Mouse (Mus musculus) brown adipose tissue, adult 24 weeks (tissue): ENCODE measurements at regions not wholly inside any gene's neighbourhood (a gene's known extent, or its start where the extent isn't known, plus 50 kb on each side); places are given as distances from the start of the nearest gene placed in this dataset.

Experiments
- H3K27ac ChIP-seq: fragments of 200-500 bp; replicated peaks from 2 replicates; pipeline ENCODE4 v1.5.1; 2012; ENCODE audit warnings: low read depth, mild to moderate bottlenecking, low read length
- H3K4me1 ChIP-seq: fragments of 200-500 bp; 2 replicates; pipeline ENCODE4 v1.6.1; 2012; ENCODE audit warnings: low read length, mixed read lengths; ENCODE audit not compliant: control insufficient read depth, insufficient read depth, insufficient read length
- H3K4me3 ChIP-seq: fragments of 200-500 bp; 2 replicates; pipeline ENCODE4 v1.5.1; 2012; ENCODE audit warnings: low read depth, mild to moderate bottlenecking, low read length, moderate library complexity; ENCODE audit not compliant: insufficient read depth

- Histone ChIP-seq H3K4me3 (no peak overlapping the region), H3K27ac (no peak overlapping the region), H3K4me1 (no peaks in the 10 kb centered on the region)
Observed at GRCm38 (mm10) chr1:193567217-193567616, 197.1 kb upstream of the Camk1g start.

DNA sequence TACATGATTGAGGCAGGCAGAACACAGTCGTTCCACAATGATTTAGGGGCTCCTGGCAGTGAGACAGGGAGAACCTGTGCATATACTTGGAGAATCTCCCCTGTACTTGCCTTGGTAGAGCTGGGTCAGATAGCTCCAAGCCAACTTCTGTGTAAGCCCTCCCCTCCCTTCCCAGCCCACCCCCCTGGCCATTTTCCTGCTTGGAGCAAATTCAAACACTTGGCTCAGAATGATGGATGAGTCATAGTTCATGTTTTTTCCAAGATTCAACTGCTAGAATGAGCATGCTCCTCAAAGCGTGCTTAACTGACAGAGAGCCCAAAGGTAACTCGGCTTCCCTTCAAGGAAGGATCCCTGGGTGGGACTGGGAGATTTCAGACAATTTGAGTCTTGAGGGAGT lies 194.1 kb upstream of the Camk1g start:
- no peaks in the 10 kb centered on the region for H3K4me1 ChIP-seq
- H3K4me3 ChIP-seq = no peak overlapping the region
- no peak overlapping the region for H3K27ac ChIP-seq

DNA sequence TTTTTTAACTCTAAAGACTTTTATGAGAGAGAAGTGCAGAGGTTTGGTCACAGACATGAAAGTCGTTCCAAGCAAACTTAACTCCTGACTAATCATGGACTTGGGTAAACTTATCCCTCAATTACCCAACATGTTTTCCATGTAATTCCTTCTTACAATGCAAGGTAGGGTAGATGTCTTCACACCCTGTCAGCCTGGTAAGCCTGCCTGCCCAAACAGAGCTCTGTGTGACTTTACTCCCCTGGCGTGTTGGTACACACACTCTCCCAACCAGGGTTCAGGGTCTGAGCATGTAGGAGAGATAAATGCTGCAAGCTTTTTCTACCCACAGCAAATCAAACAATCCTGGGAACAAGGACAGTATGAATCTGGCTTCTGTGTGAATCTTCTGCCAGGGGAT lies 192.1 kb upstream of the Camk1g start:
- Histone ChIP-seq H3K27ac (no peak overlapping the region), H3K4me3 (no peak overlapping the region), H3K4me1 (no peaks in the 10 kb centered on the region)

DNA sequence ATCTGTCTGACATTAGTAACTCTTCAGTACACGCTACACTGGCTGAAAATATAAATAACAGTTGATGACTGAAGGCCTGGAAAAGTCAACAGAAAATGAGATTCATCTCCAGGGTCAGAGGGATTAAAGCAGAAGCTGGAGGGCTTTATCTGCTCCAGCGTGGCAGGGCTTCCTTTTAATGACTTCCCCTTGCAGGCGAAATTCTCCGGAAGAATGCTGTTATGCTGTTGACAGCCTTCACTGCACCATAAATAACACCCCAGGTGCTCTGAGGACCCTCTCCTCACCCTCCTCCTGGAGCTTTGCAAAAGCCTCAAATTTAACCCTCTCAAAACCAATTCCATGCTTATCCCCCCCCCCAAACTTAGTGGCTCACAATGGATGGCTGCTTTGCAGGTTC lies 188.0 kb upstream of the Camk1g start:
- H3K27ac ChIP-seq = no peak overlapping the region
- H3K4me3 ChIP-seq = no peak overlapping the region
- H3K4me1 ChIP-seq = no peaks in the 10 kb centered on the region

- Histone ChIP-seq H3K4me1 (no peaks in the 10 kb centered on the region), H3K27ac (no peak overlapping the region), H3K4me3 (no peak overlapping the region)
Observed at GRCm38 (mm10) chr1:193554731-193555130, 184.6 kb upstream of the Camk1g start.

GRCm38 (mm10) chr1:193552348-193552747 lies 182.2 kb upstream of the Camk1g start:
- H3K4me1 ChIP-seq = no peaks in the 10 kb centered on the region
- H3K27ac ChIP-seq = no peak overlapping the region
- H3K4me3 ChIP-seq = no peak overlapping the region

GRCm38 (mm10) chr1:193551340-193551739 lies 181.2 kb upstream of the Camk1g start:
- Histone ChIP-seq H3K27ac (no peak overlapping the region), H3K4me1 (no peaks in the 10 kb centered on the region), H3K4me3 (no peak overlapping the region)

- Histone ChIP-seq H3K4me1 (no peaks in the 10 kb centered on the region), H3K27ac (no peak overlapping the region), H3K4me3 (no peak overlapping the region)
Observed at GRCm38 (mm10) chr1:193550761-193551160, 180.7 kb upstream of the Camk1g start.

DNA sequence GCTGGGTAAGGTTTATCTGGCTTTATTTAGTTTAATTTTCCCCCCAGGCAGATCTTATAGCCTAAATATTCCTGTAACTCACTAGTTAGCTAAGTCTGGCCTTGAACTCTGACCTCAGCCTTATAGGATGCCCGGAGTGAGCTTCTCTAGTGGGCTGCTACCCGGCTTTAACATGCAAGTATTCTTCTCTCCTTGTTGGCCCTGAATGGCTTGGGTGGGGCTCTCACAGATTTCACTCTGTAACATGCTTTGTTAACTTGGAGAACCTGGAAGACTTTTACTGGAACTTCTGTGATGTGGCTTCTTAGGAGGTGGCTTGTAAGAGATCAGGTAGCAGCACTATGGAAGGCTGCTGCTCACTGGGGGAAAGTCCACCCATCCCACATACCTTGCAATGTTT lies 177.3 kb upstream of the Camk1g start:
- no peaks in the 10 kb centered on the region for H3K4me1 ChIP-seq
- H3K4me3 ChIP-seq = no peak overlapping the region
- H3K27ac ChIP-seq = no peak overlapping the region

DNA sequence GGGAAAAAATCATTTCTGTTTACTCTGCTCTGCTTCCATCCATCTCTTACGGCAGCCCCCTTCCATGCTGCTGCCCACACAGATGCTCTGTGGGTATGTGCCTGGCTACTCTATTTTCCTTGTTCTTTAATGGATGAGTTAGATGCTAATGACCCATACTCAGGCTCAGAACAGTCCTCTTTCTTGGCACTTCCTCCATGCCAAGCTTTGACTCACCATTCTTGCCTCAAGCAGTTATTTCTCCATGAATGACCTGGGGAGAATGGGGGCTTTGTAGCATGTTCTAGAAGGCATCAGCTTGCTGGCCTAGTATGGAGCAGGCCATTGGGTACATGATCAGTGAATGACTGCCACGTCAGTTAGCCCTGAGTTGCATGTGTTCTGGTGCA lies 175.9 kb upstream of the Camk1g start:
- H3K27ac ChIP-seq = no peak overlapping the region
- H3K4me3 ChIP-seq = no peak overlapping the region
- no peaks in the 10 kb centered on the region for H3K4me1 ChIP-seq

DNA sequence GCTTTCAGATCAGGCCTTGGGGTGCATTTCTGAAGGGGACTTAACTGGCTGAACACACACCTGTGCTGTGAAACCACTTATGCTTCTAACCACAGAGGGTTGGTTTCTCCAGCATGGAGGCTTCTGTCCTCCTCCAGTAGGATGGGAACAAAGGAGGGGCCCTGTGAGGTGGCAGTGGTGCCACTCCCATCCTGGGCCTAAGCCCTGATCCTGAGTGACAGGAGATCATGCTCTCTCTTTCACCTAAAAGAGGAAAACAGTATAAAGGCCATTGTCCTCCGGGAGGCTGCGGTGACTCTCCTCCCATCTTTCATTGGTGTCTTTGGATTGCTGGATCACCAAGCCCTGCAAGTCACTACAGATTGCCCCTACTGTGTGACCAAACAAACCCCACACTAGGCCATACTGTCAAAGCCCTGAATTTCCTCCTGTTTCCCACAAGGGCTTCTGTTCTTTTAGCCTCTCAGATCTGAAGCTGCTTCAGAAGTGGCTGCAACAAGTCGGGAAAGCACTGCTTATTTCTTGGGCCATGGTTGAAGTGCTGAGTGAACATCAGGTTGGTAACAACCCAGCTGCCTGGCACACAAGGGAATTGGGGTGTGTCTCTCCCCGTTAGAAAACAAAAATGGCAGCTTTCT lies 175.4 kb upstream of the Camk1g start:
- H3K4me1 ChIP-seq = no peaks in the 10 kb centered on the region
- no peak overlapping the region for H3K4me3 ChIP-seq
- H3K27ac ChIP-seq = no peak overlapping the region

- Histone ChIP-seq H3K4me3 (no peak overlapping the region), H3K4me1 (no peaks in the 10 kb centered on the region), H3K27ac (no peak overlapping the region)
Observed at GRCm38 (mm10) chr1:193544804-193545203, 174.7 kb upstream of the Camk1g start.

DNA sequence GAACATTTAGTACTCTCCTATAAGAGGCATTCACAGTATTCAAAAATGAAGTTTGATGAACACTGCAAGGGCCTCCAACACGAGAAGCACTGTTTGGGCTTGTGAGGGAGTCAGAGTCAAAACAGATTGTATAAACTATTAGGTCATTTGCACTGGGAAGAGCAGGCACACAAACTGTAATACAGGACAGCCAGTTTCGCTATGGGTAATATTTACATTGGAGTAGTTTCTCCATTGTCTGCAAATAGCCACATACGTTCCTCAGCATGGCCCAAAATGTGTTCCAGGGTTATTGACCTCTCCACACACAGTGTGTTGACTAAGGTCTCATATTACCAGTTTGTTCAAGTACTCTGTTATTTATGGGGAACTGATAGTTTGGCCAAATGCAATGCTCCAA lies 173.7 kb upstream of the Camk1g start:
- H3K4me1 ChIP-seq = no peaks in the 10 kb centered on the region
- H3K27ac ChIP-seq = no peak overlapping the region
- H3K4me3 ChIP-seq = no peak overlapping the region

GRCm38 (mm10) chr1:193543284-193543683 lies 173.2 kb upstream of the Camk1g start:
- Histone ChIP-seq H3K27ac (no peak overlapping the region), H3K4me3 (no peak overlapping the region), H3K4me1 (no peaks in the 10 kb centered on the region)

DNA sequence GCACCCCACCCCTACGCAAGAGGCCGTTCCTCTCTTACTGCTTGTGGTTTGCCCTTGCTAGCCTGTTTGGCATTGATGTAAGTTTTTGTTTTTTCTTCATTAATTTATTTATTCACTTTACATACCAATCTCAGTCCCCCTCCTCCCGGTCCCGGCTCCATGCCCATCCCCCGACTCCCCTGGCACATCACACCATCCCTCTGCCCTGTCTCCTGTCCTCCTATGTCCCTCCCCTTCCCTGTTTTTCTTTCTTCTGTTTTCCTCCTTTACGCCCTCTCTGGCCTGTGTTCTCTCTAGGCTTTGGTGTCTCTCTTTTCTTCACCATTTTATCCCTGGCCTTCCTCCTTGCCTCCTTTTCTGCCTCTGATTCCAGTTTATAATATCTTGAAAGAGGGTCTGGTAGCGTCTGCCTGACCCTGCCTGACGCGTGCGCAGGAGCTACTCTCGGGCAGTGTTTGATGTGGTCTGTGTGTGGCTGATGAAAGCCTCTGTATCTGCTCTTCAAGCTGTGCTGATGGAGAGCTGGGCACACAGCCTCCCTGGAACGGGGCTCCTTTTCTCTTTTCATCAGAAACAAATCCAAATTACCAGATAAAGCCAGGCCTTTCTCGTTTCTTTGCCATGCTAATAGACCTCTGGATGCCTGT lies 172.0 kb upstream of the Camk1g start:
- Histone ChIP-seq H3K4me3 (no peak overlapping the region), H3K4me1 (no peaks in the 10 kb centered on the region), H3K27ac (no peak overlapping the region)

- Histone ChIP-seq H3K4me3 (no peak overlapping the region), H3K4me1 (no peaks in the 10 kb centered on the region), H3K27ac (no peak overlapping the region)
Observed at GRCm38 (mm10) chr1:193541281-193541680, 171.2 kb upstream of the Camk1g start.
